Mouse (Mus musculus): ENCODE data around the gene Gm49361.

DNA sequence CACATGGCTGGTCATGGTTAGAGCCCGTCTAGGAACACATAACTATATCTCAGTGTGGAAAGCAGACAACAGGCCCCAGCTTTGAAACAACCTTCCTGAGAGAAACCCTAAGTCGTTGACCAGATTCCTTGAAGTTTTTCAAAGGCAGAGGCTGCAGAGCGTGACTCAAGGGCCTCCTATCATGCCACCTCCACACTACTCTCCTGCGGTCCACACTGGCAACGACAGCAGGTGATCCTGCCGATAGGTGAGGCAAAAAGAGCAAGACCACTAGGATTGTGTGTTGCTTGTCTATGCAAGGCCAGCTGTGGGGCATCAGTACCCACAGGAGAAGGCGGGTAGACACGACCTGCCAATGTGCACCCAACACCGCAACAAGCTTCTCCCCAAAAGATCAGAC, 43.9 kb upstream of the Gm49361 start:
- TF ChIP-seq CTCF (IDR thresholded peaks at IDR 0.05) (no peak), POLR2A (IDR thresholded peaks at IDR 0.05; ENCODE audit: insufficient read depth, low read depth, low read length) (no peak)
